Mouse (Mus musculus) embryonic facial prominence, embryonic 13.5 days (tissue): ENCODE data around the gene Kif22. TPM values are rescaled to one million over a fixed set of nuclear protein-coding genes. Genes with fewer than 3 reads are reported as not detected.
A peak's percentile ranks its signal among the peaks of the same experiment; 100 is the strongest.

Experiments used
- ATAC-seq: fragments of 200-750 bp; cut with Nextera tagmentation; 2 replicates; pipeline ENCODE4 v1.8.0; 2017; ENCODE audit warnings: low read depth; ENCODE audit not compliant: insufficient number of reproducible peaks, insufficient read depth, low FRiP score, low TSS enrichment
- H3K27ac ChIP-seq: fragments of 300-500 bp; sonication (generic); 2 replicates; pipeline ENCODE4 v1.5.1; 2015; ENCODE audit warnings: moderate library complexity, mild to moderate bottlenecking, inconsistent platforms
- H3K27me3 ChIP-seq: fragments of 300-500 bp; sonication (generic); 2 replicates; pipeline ENCODE4 v1.6.1; 2015; ENCODE audit warnings: mild to moderate bottlenecking, inconsistent platforms
- H3K36me3 ChIP-seq: fragments of 300-500 bp; sonication (generic); 2 replicates; pipeline ENCODE4 v1.6.1; 2015; ENCODE audit warnings: mild to moderate bottlenecking, inconsistent platforms
- H3K4me1 ChIP-seq: fragments of 300-500 bp; sonication (generic); 2 replicates; pipeline ENCODE4 v1.6.1; 2015; ENCODE audit warnings: inconsistent platforms
- H3K4me2 ChIP-seq: fragments of 300-500 bp; sonication (generic); 2 replicates; pipeline ENCODE4 v1.6.1; 2015; ENCODE audit warnings: moderate library complexity, mild to moderate bottlenecking, inconsistent platforms
- H3K4me3 ChIP-seq: fragments of 300-500 bp; sonication (generic); 2 replicates; pipeline ENCODE4 v1.5.1; 2015; ENCODE audit warnings: mild to moderate bottlenecking, inconsistent platforms
- H3K9ac ChIP-seq: fragments of 300-500 bp; sonication (generic); 2 replicates; pipeline ENCODE4 v1.6.1; 2015; ENCODE audit warnings: mild to moderate bottlenecking, inconsistent platforms
- H3K9me3 ChIP-seq: fragments of 300-500 bp; sonication (generic); 2 replicates; pipeline ENCODE4 v1.6.1; 2016; ENCODE audit warnings: inconsistent platforms
- WGBS: fragments of 180-500 bp; shearing (Covaris S2); methylation state at CpG from one replicate; pipeline ENCODE4 v1.1.7; 2015; ENCODE audit warnings: mixed read lengths; 5-methylcytosine and 5-hydroxymethylcytosine counted together
- polyA plus RNA-seq: library from polyadenylated mRNA; unstranded; fragments of >200 nt; fragmentation: Nextera tagmentation; extraction: Ambion mirVana; gene quantifications from 2 replicates; pipeline ENCODE4 v1.2.1, GENCODE M21; 2015

Gene Kif22
- polyA plus RNA-seq, 1 experiment from 2014 or later, result 124 TPM

DNA sequence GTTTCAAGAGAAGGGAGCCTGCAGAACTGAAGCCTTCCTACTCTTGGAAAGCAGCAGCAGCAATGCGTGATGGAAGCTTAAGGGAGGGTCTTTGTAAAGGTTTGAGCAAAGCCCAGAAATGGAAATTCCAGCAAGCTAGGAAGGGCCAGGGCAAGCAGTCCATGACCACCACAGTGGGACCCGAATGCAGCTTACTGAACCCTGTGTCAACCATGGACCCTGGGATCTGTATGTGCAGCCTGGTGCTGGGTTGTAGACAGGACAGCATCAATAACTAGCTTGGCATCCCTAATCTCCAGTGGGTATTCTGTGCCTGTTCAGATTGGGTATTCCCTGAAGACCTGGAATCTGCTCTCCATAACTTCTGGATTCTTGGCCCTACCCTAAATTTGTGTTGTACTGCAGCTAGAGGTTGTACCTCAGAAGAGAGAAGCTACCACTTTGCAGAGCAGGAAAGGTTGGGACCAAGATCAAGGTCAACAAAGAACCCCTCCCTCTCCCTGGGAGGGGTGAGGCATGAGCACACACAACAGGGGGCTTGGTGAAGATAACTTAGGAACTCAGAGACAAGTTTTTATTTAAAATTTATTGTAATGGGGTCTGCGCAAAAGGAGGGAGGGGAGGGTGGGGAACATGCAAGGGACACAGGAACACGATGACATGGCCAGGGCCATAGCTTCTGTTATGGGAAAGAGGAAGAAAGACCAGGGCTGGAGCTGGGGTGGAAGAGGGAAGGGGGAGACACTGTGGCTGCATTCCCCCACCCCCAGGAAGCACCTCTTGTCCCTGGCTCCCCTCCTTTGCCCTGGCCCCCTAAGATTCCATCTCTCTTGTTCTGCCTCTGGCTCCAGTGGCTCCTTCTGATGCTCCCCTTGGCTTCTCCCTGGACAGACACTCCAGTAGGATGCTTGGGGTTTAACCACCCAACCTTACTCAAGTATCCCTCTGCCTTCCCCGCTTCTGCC, 20.4 kb downstream of the Kif22 start:
- Histone ChIP-seq H3K9ac (peak overlapping the region; percentile 99), H3K4me1 (peaks cover 73% of the 10 kb centered on the region), H3K27me3 (no peaks in the 10 kb centered on the region), H3K27ac (peak overlapping the region; percentile 96), H3K4me3 (peak overlapping the region; percentile 72), H3K4me2 (peak overlapping the region; percentile 92), H3K36me3 (peaks cover 31% of the 10 kb centered on the region), H3K9me3 (no peaks in the 10 kb centered on the region)
- 41% methylated on average over 5 of the region's 5 CpGs for WGBS
- no peak for ATAC-seq

DNA sequence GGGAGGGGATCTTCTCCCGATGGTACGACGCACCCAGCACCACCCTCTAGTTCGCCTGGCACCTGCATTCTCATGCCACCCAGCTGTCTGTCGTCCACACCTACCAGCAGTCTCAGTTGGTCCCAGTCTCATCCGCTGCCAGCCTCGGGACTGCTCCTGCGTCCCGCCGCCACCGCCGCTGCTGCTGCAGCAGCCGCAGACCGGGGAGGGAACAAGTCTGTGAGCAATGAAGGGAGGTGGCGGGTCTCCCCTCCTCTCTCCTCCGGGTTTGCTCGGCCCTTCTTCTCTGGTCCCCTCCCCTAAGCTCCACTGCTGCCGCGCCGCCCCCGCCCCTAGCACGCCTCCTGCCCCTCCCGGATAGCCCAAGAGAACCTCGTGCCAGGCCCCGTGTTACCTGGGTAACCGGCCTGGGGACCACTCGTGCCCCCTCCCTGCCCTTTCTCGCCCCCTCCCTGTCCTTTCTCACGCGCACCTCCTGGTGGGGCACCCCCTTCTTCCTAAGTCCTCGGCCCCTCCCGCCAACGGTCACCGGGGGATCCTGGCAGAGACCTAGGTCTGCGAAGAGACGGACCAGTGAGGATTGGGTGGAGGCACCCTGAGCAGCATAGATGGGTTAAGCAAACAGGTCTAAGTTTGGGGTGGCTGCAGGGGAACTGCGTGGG, 21.2 kb downstream of the Kif22 start, which contains the start of the genes Gm42742 and Prrt2:
TSS of gene Gm42742 (minus strand) at position 197 of the 662 bp plus-strand sequence.
TSS of gene Prrt2 (minus strand) at position 311 of the 662 bp plus-strand sequence.
- Histone ChIP-seq H3K27me3 (no peaks in the 10 kb centered on the region), H3K4me1 (peaks cover 76% of the 10 kb centered on the region), H3K4me3 (peak within 1 kb of the TSS; percentile 72), H3K4me2 (peak within 1 kb of the TSS; percentile 92), H3K9me3 (no peaks in the 10 kb centered on the region), H3K36me3 (peaks cover 31% of the 10 kb centered on the region), H3K9ac (peak within 1 kb of the TSS; percentile 83), H3K27ac (peak within 1 kb of the TSS; percentile 96)
- WGBS, result 2% methylated on average over 36 of the region's 37 CpGs
- peak; percentile 23; the same call in 1 of the 2 replicates for ATAC-seq

DNA sequence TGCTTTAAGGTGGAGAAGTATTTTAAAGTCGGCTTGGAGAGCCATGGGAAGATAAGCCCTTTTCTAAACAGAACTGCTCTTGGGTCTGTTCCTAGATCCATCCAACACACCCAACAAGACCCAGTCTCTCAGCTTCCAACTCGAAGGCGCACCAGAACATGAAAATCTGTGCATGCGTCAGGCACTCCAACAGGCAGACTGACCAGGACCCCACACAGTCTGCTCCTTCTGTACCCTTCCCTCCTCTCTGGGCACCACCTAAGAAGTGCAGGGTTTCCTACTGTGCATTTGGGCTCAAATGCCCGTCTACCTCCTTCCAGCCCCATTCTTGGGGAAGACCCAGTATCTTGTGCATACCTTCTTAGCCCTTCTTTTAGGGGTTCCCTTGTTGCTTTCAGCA, 21.8 kb downstream of the Kif22 start:
- peak overlapping the region; percentile 96 for H3K27ac ChIP-seq
- ATAC-seq, result no peak
- no peaks in the 10 kb centered on the region for H3K27me3 ChIP-seq
- peak overlapping the region; percentile 72 for H3K4me3 ChIP-seq
- H3K9me3 ChIP-seq, result no peaks in the 10 kb centered on the region
- H3K36me3 ChIP-seq, result peaks cover 37% of the 10 kb centered on the region
- WGBS, result 23% methylated on average over 5 of the region's 5 CpGs
- H3K9ac ChIP-seq, result peak overlapping the region; percentile 83
- H3K4me1 ChIP-seq, result peaks cover 81% of the 10 kb centered on the region
- H3K4me2 ChIP-seq, result peak overlapping the region; percentile 92

DNA sequence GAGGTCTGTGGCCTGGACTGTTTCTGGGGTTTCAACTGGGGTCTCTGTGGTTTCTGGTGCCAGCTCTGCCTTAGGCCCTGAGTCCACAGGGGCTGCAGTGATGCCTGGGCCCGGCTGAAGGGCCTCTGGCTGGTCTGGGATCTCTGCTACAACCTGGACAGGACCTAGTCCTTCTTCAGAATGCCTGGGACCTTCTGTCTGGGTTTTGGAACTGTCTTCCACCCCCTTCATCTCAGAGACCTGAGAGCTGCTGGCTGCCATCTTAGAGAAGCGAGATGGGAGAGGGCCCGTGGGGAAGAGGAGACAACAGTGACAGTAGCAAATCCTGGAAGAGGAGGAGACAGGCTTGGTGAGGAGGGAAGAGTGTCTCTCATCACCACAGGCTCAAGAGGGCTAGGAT, 22.2 kb downstream of the Kif22 start:
- ATAC-seq, result no peak
- Histone ChIP-seq H3K27me3 (no peaks in the 10 kb centered on the region), H3K9ac (peak overlapping the region; percentile 83), H3K4me2 (peak overlapping the region; percentile 92), H3K9me3 (no peaks in the 10 kb centered on the region), H3K4me1 (peaks cover 85% of the 10 kb centered on the region), H3K4me3 (peak overlapping the region; percentile 72), H3K27ac (peak overlapping the region; percentile 96), H3K36me3 (peaks cover 41% of the 10 kb centered on the region)
- WGBS, result 47% methylated on average over 3 of the region's 3 CpGs

DNA sequence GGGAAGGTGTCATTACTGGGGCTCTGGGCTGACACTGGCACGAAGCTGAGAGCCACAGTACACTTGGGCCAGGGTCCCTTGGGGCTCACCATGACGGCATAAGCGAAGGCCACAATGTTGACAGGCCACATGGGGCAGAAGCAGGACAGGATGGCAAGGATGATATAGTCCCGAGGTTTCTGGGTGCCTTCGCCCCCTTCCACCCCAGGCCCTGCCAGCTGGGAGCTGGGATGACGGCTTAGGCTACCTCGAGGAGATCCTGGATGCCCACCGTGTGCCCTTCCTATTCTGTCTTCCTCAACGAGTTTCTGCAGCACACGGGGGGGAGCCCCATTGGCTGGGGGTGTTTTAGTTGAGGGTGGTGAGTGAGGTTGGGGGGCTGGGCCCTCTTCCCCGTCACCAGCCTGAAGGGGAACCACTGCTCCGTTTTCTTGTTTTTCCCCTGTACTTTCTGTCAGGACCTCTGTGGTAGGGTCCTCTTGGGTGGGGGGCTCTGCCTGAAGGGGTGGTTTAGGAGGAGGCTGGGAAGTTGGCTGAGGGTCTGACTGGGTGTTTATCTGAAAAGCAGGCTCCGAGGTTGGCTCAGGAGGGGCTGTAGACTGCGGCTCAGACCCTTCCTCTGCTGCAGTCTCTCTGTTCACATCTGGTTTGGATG, 22.8 kb downstream of the Kif22 start:
- peaks cover 85% of the 10 kb centered on the region for H3K4me1 ChIP-seq
- no peak for ATAC-seq
- peak overlapping the region; percentile 96 for H3K27ac ChIP-seq
- no peaks in the 10 kb centered on the region for H3K27me3 ChIP-seq
- H3K9ac ChIP-seq, result peak overlapping the region; percentile 83
- H3K9me3 ChIP-seq, result no peaks in the 10 kb centered on the region
- H3K36me3 ChIP-seq, result peaks cover 41% of the 10 kb centered on the region
- peak overlapping the region; percentile 92 for H3K4me2 ChIP-seq
- 61% methylated on average over 14 of the region's 14 CpGs for WGBS
- peak overlapping the region; percentile 72 for H3K4me3 ChIP-seq

- peaks cover 41% of the 10 kb centered on the region for H3K36me3 ChIP-seq
- peaks cover 82% of the 10 kb centered on the region for H3K4me1 ChIP-seq
- H3K4me3 ChIP-seq, result peak overlapping the region; percentile 72
- peak overlapping the region; percentile 83 for H3K9ac ChIP-seq
- WGBS, result 68% methylated on average over 15 of the region's 15 CpGs
- ATAC-seq, result no peak
- peak overlapping the region; percentile 96 for H3K27ac ChIP-seq
- H3K9me3 ChIP-seq, result no peaks in the 10 kb centered on the region
- H3K4me2 ChIP-seq, result peak overlapping the region; percentile 92
- H3K27me3 ChIP-seq, result no peaks in the 10 kb centered on the region
Observed at GRCm38 (mm10) chr7:127018416-127019305, 23.6 kb downstream of the Kif22 start.

- Histone ChIP-seq H3K27ac (peak overlapping the region; percentile 96), H3K36me3 (peaks cover 41% of the 10 kb centered on the region), H3K4me2 (peak overlapping the region; percentile 92), H3K9ac (peak overlapping the region; percentile 83), H3K4me1 (peaks cover 75% of the 10 kb centered on the region), H3K9me3 (no peaks in the 10 kb centered on the region), H3K27me3 (no peaks in the 10 kb centered on the region), H3K4me3 (peak overlapping the region; percentile 72)
- WGBS, result 60% methylated on average over 6 of the region's 6 CpGs
- ATAC-seq, result no peak
Observed at GRCm38 (mm10) chr7:127017950-127018345, 24.3 kb downstream of the Kif22 start.

DNA sequence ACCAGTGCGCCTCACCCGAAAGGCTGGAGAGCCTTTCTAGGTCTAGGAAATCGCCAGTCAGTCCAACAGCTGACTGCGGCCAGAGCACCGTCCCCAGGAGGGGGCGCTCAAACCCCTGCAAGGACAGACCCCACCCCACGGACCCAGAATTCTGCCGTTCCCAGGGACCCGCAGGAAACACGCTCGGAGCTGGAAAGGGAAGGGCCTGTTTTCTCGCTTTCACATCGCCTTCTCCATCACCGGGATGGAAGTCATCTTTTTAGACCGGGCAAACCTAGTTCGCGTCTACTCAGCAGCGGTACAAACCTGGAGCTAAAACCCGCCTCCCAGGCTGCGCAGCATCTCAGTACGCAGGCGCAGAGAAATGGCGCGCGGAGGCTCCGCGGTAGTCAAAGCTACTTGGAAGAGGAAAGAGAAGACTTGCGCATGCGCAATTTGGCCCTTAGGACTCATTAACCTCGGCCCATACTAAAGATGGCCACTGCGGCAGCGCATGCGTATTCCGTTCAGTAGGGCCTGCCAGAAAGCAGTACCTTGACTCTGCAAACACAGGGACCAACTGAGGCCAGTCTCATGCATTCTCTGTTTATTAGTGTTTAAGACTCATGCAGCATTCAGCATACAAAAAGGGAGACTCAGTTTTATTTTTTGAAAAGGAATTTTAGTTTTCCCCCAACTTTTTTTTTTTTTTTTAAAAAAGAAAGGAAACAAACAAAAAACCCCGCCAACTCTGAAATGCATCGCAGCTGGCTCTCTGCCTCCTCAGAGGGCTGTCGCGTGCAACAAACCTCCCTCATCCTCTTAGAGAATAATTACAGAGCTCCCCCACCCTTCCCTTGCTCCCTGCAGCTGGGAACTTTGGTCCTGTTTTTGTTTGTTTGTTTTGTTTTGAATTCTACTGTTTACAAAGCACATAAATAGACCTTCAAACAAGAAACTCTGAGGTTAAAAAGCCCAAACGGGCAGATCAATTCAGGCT, 25.0 kb downstream of the Kif22 start, which contains the start of gene Pagr1a:
TSS of gene Pagr1a (minus strand) at position 382 of the 979 bp plus-strand sequence.
- Histone ChIP-seq H3K9me3 (no peaks in the 10 kb centered on the region), H3K4me1 (peaks cover 68% of the 10 kb centered on the region), H3K9ac (peak within 1 kb of the TSS; percentile 93), H3K4me2 (peak within 1 kb of the TSS; percentile 92), H3K27ac (peak within 1 kb of the TSS; percentile 96), H3K36me3 (peaks cover 41% of the 10 kb centered on the region), H3K4me3 (peak within 1 kb of the TSS; percentile 72), H3K27me3 (no peaks in the 10 kb centered on the region)
- 2% methylated on average over 39 of the region's 39 CpGs for WGBS
- peak; percentile 75 for ATAC-seq

GRCm38 (mm10) chr7:127016486-127016938, 25.8 kb downstream of the Kif22 start:
- H3K4me2 ChIP-seq, result peak overlapping the region; percentile 92
- peaks cover 45% of the 10 kb centered on the region for H3K36me3 ChIP-seq
- H3K4me1 ChIP-seq, result peaks cover 61% of the 10 kb centered on the region
- peak overlapping the region; percentile 72 for H3K4me3 ChIP-seq
- H3K27ac ChIP-seq, result peak overlapping the region; percentile 96
- ATAC-seq, result 0 out of 2 replicates have a peak, but pooled peaks have one; percentile 15
- no peaks in the 10 kb centered on the region for H3K9me3 ChIP-seq
- H3K9ac ChIP-seq, result peak overlapping the region; percentile 93
- under 1% methylated on average over 22 of the region's 22 CpGs for WGBS
- no peaks in the 10 kb centered on the region for H3K27me3 ChIP-seq

- Histone ChIP-seq H3K4me2 (peak within 1 kb of the TSS; percentile 92), H3K9me3 (no peaks in the 10 kb centered on the region), H3K27ac (peak within 1 kb of the TSS; percentile 96), H3K36me3 (peaks cover 47% of the 10 kb centered on the region), H3K4me3 (peak within 1 kb of the TSS; percentile 72), H3K9ac (peak within 1 kb of the TSS; percentile 93), H3K27me3 (no peaks in the 10 kb centered on the region), H3K4me1 (peaks cover 58% of the 10 kb centered on the region)
- ATAC-seq, result no peak
Observed at GRCm38 (mm10) chr7:127016481-127016485, 26.0 kb downstream of the Kif22 start, which contains the start of gene Pagr1b. TSS of gene Pagr1b (minus strand) at chr7:127016484.
